Mouse (Mus musculus): ENCODE measurements around the gene Usp34.

- TF ChIP-seq CTCF (IDR thresholded peaks at IDR 0.05; ENCODE audit: extremely low read depth, insufficient read depth, low read length) (no peak), POLR2A (IDR thresholded peaks at IDR 0.05; ENCODE audit: extremely low read depth, insufficient read depth, low read length) (no peak)
Observed at GRCm38 (mm10) chr11:23372032-23372431, 65.3 kb downstream of the Usp34 start.
